Mouse (Mus musculus): ENCODE results near the gene Mrc1.
A peak's percentile ranks its signal among the peaks of the same experiment; 100 is the strongest.

Mrc1 gene

DNA sequence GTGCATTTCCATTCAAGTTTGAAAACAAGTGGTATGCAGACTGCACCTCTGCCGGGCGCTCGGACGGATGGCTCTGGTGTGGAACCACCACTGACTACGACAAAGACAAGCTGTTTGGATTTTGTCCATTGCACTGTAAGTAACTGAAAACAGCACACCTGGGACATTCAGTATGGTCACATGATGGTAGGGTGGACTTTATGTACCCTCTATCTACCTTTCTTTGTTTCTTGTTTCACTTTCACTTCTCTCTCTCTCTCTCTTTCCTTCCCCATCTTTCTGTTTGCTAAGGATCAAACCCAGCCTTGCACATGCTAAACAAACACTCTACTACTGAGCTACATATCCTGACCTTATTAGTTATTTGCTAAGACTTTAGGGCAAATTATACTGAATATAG is 15.0 kb downstream of the Mrc1 start:
- DNase-seq (ENCODE audit: extremely low spot score, low spot score) = no peak

- DNase-seq (ENCODE audit: extremely low spot score, low spot score) = no peak
Measured at GRCm38 (mm10) chr2:14244668-14245067, 15.5 kb downstream of the Mrc1 start.

GRCm38 (mm10) chr2:14249839-14250564 is 20.8 kb downstream of the Mrc1 start:
- DNase-seq (ENCODE audit: extremely low spot score, low spot score) = no peak

DNA sequence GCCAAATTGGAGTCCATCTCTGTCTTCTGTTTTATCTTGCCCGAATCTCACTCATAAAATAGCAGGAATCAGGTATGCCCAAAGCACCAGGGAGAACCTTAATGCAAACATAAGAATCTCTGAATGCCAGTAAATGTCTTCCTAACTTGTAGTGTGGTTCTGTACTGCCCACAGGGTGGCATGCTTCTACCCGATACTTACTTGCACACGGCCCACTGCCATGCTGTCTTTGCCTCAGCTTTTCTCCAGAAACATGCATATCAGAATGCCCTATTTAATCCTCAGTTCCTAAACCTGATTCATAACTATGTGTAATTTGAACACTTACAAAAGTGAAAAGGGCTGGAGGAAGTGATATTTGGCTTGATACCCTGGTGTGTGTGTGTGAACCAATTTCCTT is 22.7 kb downstream of the Mrc1 start:
- DNase-seq (ENCODE audit: extremely low spot score, low spot score) = no peak

- no peak for DNase-seq (ENCODE audit: extremely low spot score, low spot score)
Measured at GRCm38 (mm10) chr2:14258345-14258850, 29.2 kb downstream of the Mrc1 start.

DNA sequence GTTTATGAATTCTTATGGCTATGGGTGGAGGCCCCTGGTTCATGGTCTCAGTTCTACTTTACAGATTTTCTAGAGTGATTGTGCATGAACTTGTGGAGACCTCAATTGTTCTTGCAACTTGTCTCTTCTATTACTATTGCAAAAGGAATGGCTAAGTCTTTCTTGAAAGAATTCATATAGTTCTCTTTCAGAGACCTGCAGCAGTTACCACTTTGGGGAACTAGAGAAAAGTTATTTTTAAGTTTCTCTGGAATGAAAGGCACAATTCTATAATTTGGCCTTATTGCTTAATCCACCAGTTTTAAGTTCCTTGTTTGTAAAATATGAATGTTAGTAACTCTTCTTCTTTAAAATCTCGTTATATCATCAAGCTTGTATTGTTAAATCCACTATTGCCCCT is 32.9 kb downstream of the Mrc1 start:
- DNase-seq (ENCODE audit: extremely low spot score, low spot score) = no peak

DNA sequence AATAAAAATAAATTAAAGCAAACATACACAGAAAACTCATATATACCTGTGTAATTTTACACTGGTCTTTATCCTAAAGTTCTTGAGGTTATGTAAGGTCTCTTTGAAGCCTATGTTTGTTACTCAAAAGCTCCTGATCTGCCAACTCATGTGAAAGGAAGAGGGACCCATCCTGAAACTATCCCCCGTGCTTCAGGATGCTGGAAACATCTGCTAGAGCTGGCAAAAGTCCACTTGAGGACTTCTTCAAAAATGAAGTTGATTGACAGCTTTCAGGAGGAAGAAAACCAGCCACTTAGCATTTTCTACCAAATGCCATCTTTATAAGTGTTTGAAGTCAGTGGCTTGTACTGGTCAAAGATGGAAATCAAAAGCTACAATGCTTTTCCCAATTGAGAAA is 40.0 kb downstream of the Mrc1 start:
- no peak for DNase-seq (ENCODE audit: extremely low spot score, low spot score)

- DNase-seq (ENCODE audit: extremely low spot score, low spot score) = no peak
Measured at GRCm38 (mm10) chr2:14272088-14272487, 42.9 kb downstream of the Mrc1 start.

GRCm38 (mm10) chr2:14275796-14276195 is 46.6 kb downstream of the Mrc1 start:
- no peak for DNase-seq (ENCODE audit: extremely low spot score, low spot score)

DNA sequence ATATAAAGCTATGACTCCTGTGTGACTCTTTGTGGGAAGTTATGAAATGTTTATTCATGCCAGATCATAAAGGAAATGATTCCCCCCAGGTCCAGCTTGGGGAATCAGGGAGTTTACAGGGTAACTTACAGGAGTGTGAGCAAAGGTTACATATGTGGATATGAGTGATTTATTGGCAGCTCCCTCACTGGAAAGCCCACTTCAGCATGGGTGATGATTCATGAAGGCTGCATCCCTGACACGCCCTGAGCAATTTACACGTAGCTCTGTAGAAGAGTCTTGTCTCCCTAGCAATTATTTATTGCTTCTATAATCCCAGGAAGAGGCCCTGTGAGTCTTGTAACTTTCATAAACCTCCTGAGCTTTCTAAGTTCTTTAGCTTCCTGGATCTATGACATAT is 50.1 kb downstream of the Mrc1 start:
- no peak for DNase-seq (ENCODE audit: extremely low spot score, low spot score)

- no peak for DNase-seq (ENCODE audit: extremely low spot score, low spot score)
Measured at GRCm38 (mm10) chr2:14279795-14280194, 50.6 kb downstream of the Mrc1 start.

- peak; percentile 83 for DNase-seq (ENCODE audit: extremely low spot score, low spot score)
Measured at GRCm38 (mm10) chr2:14295334-14295733, 66.1 kb downstream of the Mrc1 start.

DNA sequence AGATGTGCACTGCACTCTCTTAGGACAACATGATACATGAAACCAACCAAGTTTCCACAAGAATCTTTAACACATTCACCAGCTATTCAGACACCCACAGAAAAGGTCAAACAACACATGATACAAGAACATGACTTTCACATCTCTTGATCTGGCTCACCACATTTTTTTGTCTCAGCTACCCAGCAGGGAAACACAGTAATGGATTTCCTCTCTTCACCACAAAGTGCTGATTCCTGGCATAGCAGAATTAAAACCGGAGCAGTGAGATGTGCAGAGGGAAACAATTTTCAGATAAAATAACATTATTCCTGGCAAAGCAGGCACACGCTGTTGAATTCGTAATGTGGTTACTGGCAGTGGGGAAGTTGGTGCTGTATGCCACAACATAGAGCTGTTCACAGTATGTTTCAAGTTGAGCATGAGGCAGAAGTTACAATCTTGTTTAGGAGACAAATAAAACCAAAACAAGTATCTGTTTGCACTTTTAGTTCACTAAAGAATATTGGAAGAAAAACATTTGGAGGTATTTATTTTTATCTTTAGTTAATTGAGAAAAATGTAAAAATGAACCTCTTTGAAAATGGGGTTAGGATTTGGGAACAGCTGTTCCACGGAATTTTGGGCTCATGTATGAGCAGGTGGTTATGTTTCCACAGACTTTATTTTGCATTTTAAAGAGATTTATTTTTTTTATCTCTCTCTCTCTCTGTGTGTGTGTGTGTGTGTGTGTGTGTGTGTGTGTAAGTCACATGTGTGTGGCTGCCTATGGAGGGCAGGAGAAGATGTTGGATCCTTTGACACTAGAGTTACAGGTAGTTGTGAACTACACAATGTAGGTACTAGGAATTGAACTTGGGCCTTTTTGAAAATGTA is 83.6 kb downstream of the Mrc1 start:
- no peak for DNase-seq (ENCODE audit: extremely low spot score, low spot score)

GRCm38 (mm10) chr2:14315113-14315512 is 85.9 kb downstream of the Mrc1 start:
- no peak for DNase-seq (ENCODE audit: extremely low spot score, low spot score)

- no peak for DNase-seq (ENCODE audit: extremely low spot score, low spot score)
Measured at GRCm38 (mm10) chr2:14341652-14342308, 112.6 kb downstream of the Mrc1 start.

DNA sequence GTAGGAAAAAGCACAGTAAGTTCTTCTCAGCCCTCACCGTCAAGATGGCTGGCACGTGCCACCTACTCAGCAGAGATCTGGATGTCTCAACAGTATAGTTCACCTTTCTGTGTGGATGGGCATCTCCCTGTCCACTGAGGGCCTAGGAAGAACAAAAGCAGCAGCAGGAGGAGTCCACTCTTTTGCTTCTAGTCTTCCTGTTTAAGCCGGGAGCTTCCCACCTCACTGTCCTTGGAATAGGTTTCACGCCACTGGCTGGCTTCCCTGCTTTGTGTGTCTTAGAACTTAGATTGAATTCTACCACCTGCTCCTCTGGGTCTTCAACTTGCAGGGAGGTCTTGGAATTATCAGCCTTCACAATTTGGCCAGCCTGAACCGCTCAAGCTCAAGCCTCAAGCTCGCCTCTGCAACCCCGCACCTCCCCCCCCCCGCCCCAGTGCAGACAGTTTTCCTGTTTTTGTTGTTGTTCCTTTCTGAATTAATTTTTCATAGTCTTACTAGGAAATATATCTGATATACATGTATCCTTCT is 113.2 kb downstream of the Mrc1 start:
- no peak for DNase-seq (ENCODE audit: extremely low spot score, low spot score)

Data from neural tube, embryonic 10.5 days (tissue).